Mouse (Mus musculus) E14TG2a.4 (cell line): ENCODE measurements around the gene Mrps36.

ENCODE experiments used
- H3K27me3 ChIP-seq: 2 replicates; pipeline ENCODE4 v1.6.1; 2014; ENCODE audit warnings: low read length, control low read depth; ENCODE audit not compliant: insufficient read depth
- H3K36me3 ChIP-seq: 2 replicates; pipeline ENCODE4 v1.6.1; 2014; ENCODE audit warnings: low read length, control low read depth; ENCODE audit not compliant: insufficient read depth
- H3K4me1 ChIP-seq: replicated peaks from 2 replicates; pipeline ENCODE4 v1.6.1; 2014; ENCODE audit warnings: low read depth, low read length, control low read depth
- H3K4me3 ChIP-seq: replicated peaks from 2 replicates; pipeline ENCODE4 v1.5.1; 2014; ENCODE audit warnings: mild to moderate bottlenecking, low read length
- H3K9me3 ChIP-seq: 2 replicates; pipeline ENCODE4 v1.6.1; 2014; ENCODE audit warnings: low read length, control low read depth
- CTCF ChIP-seq: conservative IDR thresholded peaks from 2 replicates; pipeline ENCODE4 v1.5.1; 2014; ENCODE audit warnings: low read length
- NANOG ChIP-seq: IDR thresholded peaks from 2 replicates; pipeline ENCODE4 v1.6.1; 2014; ENCODE audit warnings: borderline replicate concordance, low read length, mixed read lengths
- POU5F1 ChIP-seq: IDR thresholded peaks from 2 replicates; pipeline ENCODE4 v1.6.1; 2014; ENCODE audit warnings: low read length, borderline replicate concordance

Gene Mrps36

DNA sequence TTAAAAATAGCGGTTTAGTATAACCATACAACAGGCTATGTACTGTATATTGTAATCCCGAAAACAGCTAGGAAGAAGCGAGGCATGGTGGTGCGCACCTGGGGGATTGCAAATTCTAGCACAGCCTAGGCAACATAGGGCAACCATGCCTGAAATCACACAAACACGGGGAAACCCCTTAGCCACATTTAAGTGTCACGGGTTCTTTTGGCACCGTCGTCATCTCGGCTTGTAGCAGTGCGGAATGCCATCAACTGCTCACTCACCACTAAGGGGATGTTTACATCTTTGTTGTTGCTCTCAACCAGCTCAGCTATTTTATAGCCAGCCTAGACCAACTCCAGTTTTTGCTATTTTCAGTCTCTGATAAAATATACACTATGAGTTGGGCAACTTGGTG, 45.6 kb downstream of the Mrps36 start:
- no peak for TF ChIP-seq NANOG
- TF ChIP-seq POU5F1 = no peak
- no peak for TF ChIP-seq CTCF
- Histone ChIP-seq H3K36me3 (peaks cover 83% of the 10 kb centered on the region), H3K4me1 (peaks cover 21% of the 10 kb centered on the region), H3K4me3 (no peak overlapping the region), H3K9me3 (no peaks in the 10 kb centered on the region), H3K27me3 (no peaks in the 10 kb centered on the region)

DNA sequence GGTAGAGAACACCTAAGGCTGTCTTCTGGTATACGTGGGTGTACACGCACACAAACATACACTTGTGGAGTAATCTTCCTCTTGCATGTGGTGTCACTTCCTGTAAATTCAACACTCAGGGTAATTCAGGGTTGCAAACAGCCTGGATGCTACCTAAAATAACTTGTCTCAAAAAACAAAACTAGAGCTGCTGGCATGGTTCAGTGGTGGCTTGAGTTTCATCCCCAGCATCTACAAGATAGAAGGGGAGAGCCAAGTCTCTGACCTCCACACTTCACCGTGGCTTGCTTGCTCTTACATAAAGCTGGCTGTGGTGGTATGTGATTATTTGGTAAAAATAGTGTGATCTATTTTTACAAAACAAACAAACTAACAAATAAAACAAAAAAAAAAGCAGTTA, 46.9 kb downstream of the Mrps36 start:
- TF ChIP-seq CTCF = no peak
- TF ChIP-seq NANOG = no peak
- TF ChIP-seq POU5F1 = no peak
- Histone ChIP-seq H3K4me1 (peaks cover 21% of the 10 kb centered on the region), H3K9me3 (no peaks in the 10 kb centered on the region), H3K27me3 (no peaks in the 10 kb centered on the region), H3K36me3 (peaks cover 70% of the 10 kb centered on the region), H3K4me3 (no peak overlapping the region)

DNA sequence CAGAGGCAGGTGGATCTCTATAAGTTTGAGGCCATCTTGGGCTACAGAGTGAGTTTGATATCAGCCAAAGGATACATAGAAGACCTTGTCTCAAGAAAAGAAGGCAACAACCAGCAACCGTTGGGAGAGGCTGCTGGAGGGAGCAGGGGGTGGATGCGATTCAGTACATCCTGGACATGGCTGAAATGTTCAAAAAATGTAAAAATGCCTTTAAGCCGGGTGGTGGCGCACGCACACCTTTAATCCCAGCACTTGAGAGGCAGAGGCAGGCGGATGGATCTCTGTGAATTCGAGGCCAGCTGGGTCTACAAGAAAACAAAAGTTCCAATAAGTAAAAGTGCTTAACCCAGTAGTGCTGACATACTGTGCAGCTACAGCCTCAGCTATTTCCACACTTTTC, 56.9 kb downstream of the Mrps36 start:
- Histone ChIP-seq H3K27me3 (no peaks in the 10 kb centered on the region), H3K4me1 (no peaks in the 10 kb centered on the region), H3K9me3 (no peaks in the 10 kb centered on the region), H3K4me3 (no peak overlapping the region), H3K36me3 (no peaks in the 10 kb centered on the region; the same call in 1 of the 2 replicates)
- TF ChIP-seq CTCF (no peak; the same call in 1 of the 2 replicates), NANOG (no peak), POU5F1 (no peak)
